Mouse (Mus musculus): ENCODE data around the gene Hoxb6.

GRCm38 (mm10) chr11:96345893-96346806 is 53.9 kb downstream of the Hoxb6 start:
- TF ChIP-seq POLR2A (IDR thresholded peaks at IDR 0.05; ENCODE audit: low read depth, low read length), result no peak
- no peak for TF ChIP-seq CTCF (conservative IDR thresholded peaks at IDR 0.05; ENCODE audit: insufficient read depth, insufficient read length, low read depth, low read length)

Data from kidney, adult 2 months (tissue).